Mouse (Mus musculus) C2C12 (cell line): Measurements from ENCODE around the gene Odf3. TPM values are rescaled to one million over a fixed set of nuclear protein-coding genes. Genes with fewer than 3 reads are reported as not detected.

Experiments used
- H3K27me3 ChIP-seq: one replicate; pipeline ENCODE4 v1.6.1; 2011; ENCODE audit not compliant: control insufficient read depth, insufficient read depth, insufficient read length
- H3K36me3 ChIP-seq: one replicate; pipeline ENCODE4 v1.6.1; 2011; ENCODE audit not compliant: control insufficient read depth, insufficient read depth
- H3K4me3 ChIP-seq: one replicate; pipeline ENCODE4 v1.5.1; 2011; ENCODE audit warnings: mild to moderate bottlenecking, control low read depth; ENCODE audit not compliant: poor library complexity, insufficient read depth, severe bottlenecking
- H3K79me2 ChIP-seq: one replicate; pipeline ENCODE4 v1.6.1; 2011; ENCODE audit not compliant: control insufficient read depth, insufficient read depth
- H3K79me3 ChIP-seq: one replicate; pipeline ENCODE4 v1.6.1; 2011; ENCODE audit warnings: low read depth, control low read depth
- H3ac ChIP-seq: one replicate; pipeline ENCODE3; 2011; ENCODE audit warnings: low read depth; ENCODE audit not compliant: control insufficient read depth, insufficient read length
- CEBPB ChIP-seq: IDR thresholded peaks from one replicate; pipeline ENCODE4 v1.6.1; 2011; ENCODE audit warnings: low read depth, mild to moderate bottlenecking, control low read depth, moderate library complexity
- CTCF ChIP-seq: IDR thresholded peaks from one replicate; pipeline ENCODE4 v1.5.1; 2011; ENCODE audit not compliant: control insufficient read depth, insufficient read depth, insufficient read length
- FOSL1 ChIP-seq: IDR thresholded peaks from one replicate; pipeline ENCODE4 v1.8.0; 2011; ENCODE audit warnings: mild to moderate bottlenecking, low read length; ENCODE audit not compliant: poor library complexity, insufficient read depth, severe bottlenecking
- MAX ChIP-seq: IDR thresholded peaks from one replicate; pipeline ENCODE4 v1.6.1; 2011; ENCODE audit warnings: mild to moderate bottlenecking, control low read depth
- MYOD1 ChIP-seq: IDR thresholded peaks from one replicate; pipeline ENCODE4 v1.6.1; 2011; ENCODE audit warnings: low read depth; ENCODE audit not compliant: control insufficient read depth, insufficient read length
- MYOG ChIP-seq: IDR thresholded peaks from one replicate; pipeline ENCODE4 v1.6.1; 2011; ENCODE audit not compliant: control insufficient read depth, insufficient read length; ENCODE audit errors: extremely low read depth
- USF1 ChIP-seq: IDR thresholded peaks from one replicate; pipeline ENCODE4 v1.6.1; 2011; ENCODE audit warnings: low read depth, mild to moderate bottlenecking, control low read depth, moderate library complexity
- long read RNA-seq, 2 experiments: library from polyadenylated mRNA; unstranded; transcript quantifications; one replicate each; pipeline ENCODE4 v2.0.0; 2019 to 2020
- polyA plus RNA-seq: library from polyadenylated mRNA; unstranded; fragments of >200 nt; fragmentation: generic; extraction: Trizol; gene quantifications from one replicate; pipeline ENCODE4 v1.2.1, GENCODE M21; 2012; ENCODE audit warnings: missing spikeins

The Odf3 gene
- polyA plus RNA-seq = 0.02 TPM
- long read RNA-seq, experiment 1 = 0 reads
- long read RNA-seq, experiment 2 = 0 reads

DNA sequence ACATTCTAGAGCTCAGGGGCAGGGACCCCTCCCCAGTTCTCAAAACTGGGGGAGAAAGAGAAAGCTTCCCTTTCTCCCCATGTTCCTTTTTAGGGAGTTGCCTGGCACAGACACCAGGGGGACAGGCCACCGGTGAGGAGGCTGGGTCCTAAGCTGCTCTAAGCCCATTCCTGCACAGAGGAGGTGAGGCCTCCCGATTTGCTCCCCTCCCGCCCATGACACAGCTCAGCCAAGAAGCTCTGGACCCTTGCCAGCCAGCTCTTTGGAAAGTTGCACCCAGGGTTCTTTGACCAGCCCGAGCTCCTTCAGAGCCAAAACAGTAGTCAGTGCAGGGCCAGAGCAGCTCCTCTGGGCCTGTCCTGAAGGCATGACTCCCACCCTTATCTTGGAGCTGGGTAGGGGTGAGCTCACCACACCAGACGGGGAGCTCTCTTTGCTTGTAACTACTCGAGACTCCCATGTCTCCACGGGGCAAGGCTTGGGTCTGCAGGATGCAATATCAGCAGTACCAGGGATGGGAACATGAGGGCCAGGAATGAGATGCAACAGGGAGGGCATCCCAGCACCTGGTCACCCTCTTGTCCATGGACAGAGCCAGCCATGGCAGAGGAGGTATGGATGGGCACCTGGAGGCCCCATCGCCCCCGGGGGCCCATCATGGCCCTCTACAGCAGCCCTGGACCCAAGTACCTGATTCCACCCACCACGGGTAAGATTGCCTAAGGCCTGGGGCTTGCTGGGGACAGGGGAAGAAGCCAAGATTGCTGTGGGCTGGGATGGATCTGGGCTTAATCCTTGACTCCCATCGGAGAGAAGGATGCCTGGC is at the start of gene Odf3:
Gene Odf3 (plus strand): TSS at position 51 of the 826 bp plus-strand sequence.
- H3K27me3 ChIP-seq = peaks cover 12% of the 10 kb centered on the region
- no peak within 1 kb of the TSS for H3ac ChIP-seq
- H3K36me3 ChIP-seq = peaks cover 5% of the 10 kb centered on the region
- no peaks in the 10 kb centered on the region for H3K79me2 ChIP-seq
- no peaks in the 10 kb centered on the region for H3K79me3 ChIP-seq
- TF ChIP-seq MYOD1 (no peak), CTCF (no peak), FOSL1 (no peak), MYOG (no peak), CEBPB (no peak), USF1 (no peak)
- H3K4me3 ChIP-seq = no peak within 1 kb of the TSS

DNA sequence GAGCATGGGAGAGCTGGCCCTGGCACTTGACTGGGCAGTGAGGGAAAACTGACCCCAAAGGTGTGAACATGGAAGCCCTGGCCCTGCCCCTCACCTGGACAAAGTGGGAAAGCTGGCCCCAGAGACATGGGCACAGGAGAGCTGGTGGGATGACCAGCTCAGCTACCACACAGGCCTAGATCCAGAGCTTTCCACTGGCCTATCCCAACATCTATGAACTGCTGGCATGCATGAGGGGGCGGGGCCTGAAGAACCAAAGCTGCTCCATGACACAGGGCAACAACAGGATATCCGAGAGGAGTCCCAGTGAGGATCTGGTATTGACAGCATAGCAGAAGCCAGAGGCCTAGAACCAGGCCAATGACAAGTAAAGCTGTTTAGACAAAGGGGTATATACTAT is 49.4 kb upstream of the Odf3 start:
- no peak for TF ChIP-seq MYOG
- no peak for TF ChIP-seq CEBPB
- TF ChIP-seq MYOD1 = no peak
- no peak for TF ChIP-seq CTCF
- no peak for TF ChIP-seq FOSL1
- no peak for TF ChIP-seq USF1
- TF ChIP-seq MAX = no peak
- H3K36me3 ChIP-seq = no peaks in the 10 kb centered on the region
- no peaks in the 10 kb centered on the region for H3K79me2 ChIP-seq
- H3ac ChIP-seq = no peak overlapping the region
- H3K79me3 ChIP-seq = no peaks in the 10 kb centered on the region
- H3K4me3 ChIP-seq = no peak overlapping the region
- H3K27me3 ChIP-seq = peaks cover 21% of the 10 kb centered on the region

DNA sequence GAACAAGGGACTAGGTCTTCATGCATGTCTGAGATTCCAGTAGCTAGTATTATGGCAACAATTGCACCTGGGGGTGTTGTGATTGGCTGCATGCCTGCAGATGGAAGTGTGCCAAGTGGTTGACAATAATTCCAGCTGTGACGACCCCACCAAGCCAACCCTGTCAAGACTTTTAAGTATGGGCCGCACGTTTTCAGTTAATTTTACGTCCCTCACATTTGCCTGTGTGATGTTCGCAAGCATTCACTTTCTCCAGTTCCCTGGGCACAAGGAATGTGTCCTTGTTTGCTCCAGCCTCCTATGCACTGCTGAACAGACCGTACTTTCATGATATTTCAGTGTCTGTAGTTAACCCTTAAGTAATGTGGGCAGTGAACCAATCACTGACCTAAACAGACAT is 45.0 kb upstream of the Odf3 start:
- Histone ChIP-seq H3K27me3 (peaks cover 16% of the 10 kb centered on the region), H3K36me3 (no peaks in the 10 kb centered on the region), H3K79me3 (no peaks in the 10 kb centered on the region), H3K4me3 (no peak overlapping the region), H3ac (no peak overlapping the region), H3K79me2 (no peaks in the 10 kb centered on the region)
- TF ChIP-seq CEBPB (no peak), MYOD1 (no peak), CTCF (no peak)

DNA sequence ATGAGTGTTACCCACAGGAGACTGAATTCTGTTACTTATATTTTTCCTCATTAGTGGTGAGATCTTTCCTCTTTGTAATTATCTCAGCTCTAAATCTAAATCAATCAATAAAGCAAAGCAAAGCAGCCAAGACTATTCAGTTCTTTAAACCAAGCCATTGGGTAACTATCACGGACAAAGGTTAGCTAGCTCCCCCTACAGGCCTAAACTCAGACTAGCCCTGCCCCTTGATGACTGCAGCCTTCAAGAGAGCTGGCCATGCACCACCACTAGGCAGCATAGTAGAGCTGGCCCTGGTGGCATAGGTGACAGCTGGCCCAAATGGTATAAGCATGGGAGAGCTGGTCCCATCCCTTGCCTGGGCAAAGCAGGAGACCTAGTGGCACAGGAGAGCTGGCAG is 41.9 kb upstream of the Odf3 start:
- Histone ChIP-seq H3K27me3 (peaks cover under 1% of the 10 kb centered on the region), H3K79me3 (no peaks in the 10 kb centered on the region), H3K36me3 (no peaks in the 10 kb centered on the region), H3K79me2 (no peaks in the 10 kb centered on the region), H3ac (no peak overlapping the region), H3K4me3 (no peak overlapping the region)
- no peak for TF ChIP-seq MYOD1
- no peak for TF ChIP-seq CEBPB
- TF ChIP-seq FOSL1 = no peak
- TF ChIP-seq CTCF = no peak
- TF ChIP-seq MYOG = no peak
- no peak for TF ChIP-seq USF1
- no peak for TF ChIP-seq MAX

DNA sequence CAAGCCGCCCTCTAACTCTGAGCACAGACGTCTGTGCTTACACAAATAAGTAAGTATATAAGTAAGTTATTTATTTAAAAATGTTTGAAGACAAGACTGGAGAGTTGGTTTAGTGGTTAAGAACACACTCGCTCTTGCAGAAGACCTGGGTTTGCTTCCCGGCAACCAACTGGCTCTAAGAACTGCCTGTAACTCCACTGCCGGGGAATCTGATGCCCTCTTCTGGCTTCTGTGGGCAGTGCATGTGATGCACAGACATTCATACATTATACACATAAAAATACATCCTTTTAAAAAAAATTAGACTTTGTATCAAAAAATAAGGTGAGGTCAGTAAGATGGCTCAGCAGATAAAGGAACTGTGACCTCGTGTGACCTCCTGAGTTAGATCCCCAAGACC is 37.1 kb upstream of the Odf3 start:
- TF ChIP-seq MAX (no peak), FOSL1 (no peak)
- Histone ChIP-seq H3K27me3 (no peaks in the 10 kb centered on the region), H3K4me3 (no peak overlapping the region), H3ac (no peak overlapping the region), H3K79me3 (no peaks in the 10 kb centered on the region), H3K36me3 (no peaks in the 10 kb centered on the region), H3K79me2 (no peaks in the 10 kb centered on the region)

DNA sequence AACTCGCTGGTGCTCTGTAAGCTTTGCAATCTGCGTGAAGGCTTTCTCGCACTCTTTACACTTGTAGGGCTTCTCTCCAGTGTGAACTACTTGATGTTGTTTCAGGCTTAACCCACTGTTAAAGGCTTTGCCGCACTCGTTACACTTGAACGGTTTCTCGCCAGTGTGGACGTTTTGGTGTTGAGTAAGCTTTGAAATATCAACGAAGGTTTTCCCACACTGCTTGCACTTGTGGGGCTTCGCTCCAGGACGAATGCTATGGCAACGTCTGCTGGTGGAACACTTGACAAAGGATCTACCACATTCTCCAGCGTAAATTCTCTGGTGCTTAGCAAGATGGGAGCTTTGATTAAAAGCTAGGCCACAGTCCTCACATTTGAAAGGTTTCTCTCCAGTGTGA is 35.9 kb upstream of the Odf3 start:
- H3K79me3 ChIP-seq = no peaks in the 10 kb centered on the region
- H3ac ChIP-seq = no peak overlapping the region
- H3K36me3 ChIP-seq = no peaks in the 10 kb centered on the region
- no peaks in the 10 kb centered on the region for H3K79me2 ChIP-seq
- TF ChIP-seq CTCF = no peak
- TF ChIP-seq USF1 = no peak
- no peak for TF ChIP-seq MYOD1
- TF ChIP-seq MAX = no peak
- no peak for TF ChIP-seq MYOG
- no peak for TF ChIP-seq FOSL1
- no peak for TF ChIP-seq CEBPB
- no peak overlapping the region for H3K4me3 ChIP-seq
- H3K27me3 ChIP-seq = no peaks in the 10 kb centered on the region
